Comparison of ENCODE assay signal across 12 mouse cellular contexts in the genomic region with DNA sequence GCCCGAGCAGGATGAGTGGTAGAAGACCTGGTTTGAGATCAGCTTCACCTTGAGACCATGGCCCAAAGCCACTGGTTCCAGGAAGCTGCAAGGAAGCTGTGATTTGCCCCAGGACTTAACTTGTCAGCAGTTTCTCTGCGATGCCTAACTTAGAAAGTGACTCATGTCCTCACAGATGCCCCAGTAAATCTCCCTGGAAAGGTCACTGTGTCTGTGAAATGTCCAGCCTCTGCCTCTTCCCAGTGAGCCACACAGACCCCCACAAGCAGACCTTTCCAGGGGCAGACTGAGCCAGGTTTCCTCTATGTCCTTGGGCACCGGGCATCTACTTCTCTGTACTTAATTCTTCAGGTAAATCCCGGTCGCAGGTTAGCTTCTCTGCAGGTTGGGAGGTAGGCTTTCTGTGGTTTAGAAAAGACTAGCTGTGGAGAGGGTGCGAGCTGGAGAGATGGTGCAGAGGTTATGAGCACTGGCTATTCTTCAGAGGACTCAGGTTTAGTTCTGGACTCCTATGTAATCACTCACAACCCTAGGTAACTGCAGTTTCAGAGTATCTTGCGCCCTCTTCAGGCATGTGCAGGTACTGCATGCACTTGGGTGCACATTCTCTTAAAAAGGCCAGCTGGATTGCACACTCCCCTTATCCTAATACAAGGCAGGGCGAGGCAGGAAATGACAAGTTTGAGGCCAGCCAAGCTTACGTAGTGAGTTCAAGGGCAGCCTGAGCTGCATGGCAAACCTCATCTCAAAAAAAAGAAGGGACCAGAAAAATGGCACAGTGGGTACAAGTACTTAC. TPM values are rescaled to one million over a fixed set of nuclear protein-coding genes. Genes with fewer than 3 reads are reported as not detected.
DNase-seq lines count a peak whose midpoint lies in the region; TF ChIP-seq lines count a peak whose summit lies in the region.
"Had no signal": no experiment of that assay in that cellular context is flagged by ENCODE, and none has a peak within 500 bp of the region (broad histone marks: within the 10 kb centered on the region; RNA-seq: fewer than 3 reads in every experiment).

No protein-coding gene starts in this region.

- no peak overlapping the region for H3K4me3 ChIP-seq in lung, adult 2 months (replicated peaks; ENCODE audit: extremely low read depth, low read depth, low read length)
- no peak overlapping the region for H3K4me3 ChIP-seq in bone marrow macrophage, adult 2 months (ENCODE audit: insufficient read depth, low read length)
- H3K4me3 ChIP-seq: forebrain, embryonic 13.5 days had no signal

- TF ChIP-seq POLR2A in lung, adult 2 months (IDR thresholded peaks at IDR 0.05; ENCODE audit: borderline replicate concordance, extremely low read depth, low read depth, low read length) = no peak
- TF ChIP-seq POLR2A in bone marrow macrophage, adult 2 months (IDR thresholded peaks at IDR 0.05; ENCODE audit: borderline replicate concordance, low read depth, low read length) = no peak

- no peaks in the 10 kb centered on the region for H3K4me1 ChIP-seq in lung, adult 2 months (ENCODE audit: control insufficient read depth, insufficient read depth, low read length)
- H3K4me1 ChIP-seq in bone marrow macrophage, adult 2 months (ENCODE audit: control insufficient read depth, insufficient read depth, low read length) = peaks cover 15% of the 10 kb centered on the region
- H3K4me1 ChIP-seq: forebrain, embryonic 13.5 days had no signal

- H3K27ac ChIP-seq in bone marrow macrophage, adult 2 months (ENCODE audit: insufficient read depth, low read depth, low read length) = no peak overlapping the region
- H3K27ac ChIP-seq: forebrain, embryonic 13.5 days; macrophage had no signal

- DNase-seq in adrenal gland, adult (ENCODE audit: inconsistent age in 2 of 2, low spot score in 1 of 2) = peak; percentile 61 to 79
- DNase-seq in adrenal gland, postnatal 4 days (ENCODE audit: low spot score in 2 of 2) = no peak
- DNase-seq in lung, adult 2 months = no peak
- no peak for DNase-seq in lung, adult 18-20 months
- DNase-seq in naive thymus-derived CD4-positive, alpha-beta T cell, adult 2 months (ENCODE audit: low read depth) = peak; percentile 27
- DNase-seq in frontal cortex, adult 2 months (ENCODE audit: extremely low spot score in 1 of 2, low spot score in 1 of 2) = no peak
- DNase-seq in cerebellum, postnatal 25 days = no peak
- DNase-seq: cerebellum, adult 11 months; thymus, postnatal 25 days had no signal

- WGBS in lung, adult 2 months = 85% methylated on average over 9 of the region's 9 CpGs

- TF ChIP-seq CTCF in lung, adult 2 months (IDR thresholded peaks at IDR 0.05; ENCODE audit: insufficient read depth, low read length) = peak; percentile 20; the same call in 1 of the 2 replicates
- peak; percentile 94 for TF ChIP-seq CTCF in bone marrow macrophage, adult 2 months (IDR thresholded peaks at IDR 0.05; ENCODE audit: low read depth, low read length)

RNA-seq across cellular contexts. Expression of gene Cdh3, which starts 16.7 kb away (rescaled TPM):
- total RNA-seq in adrenal gland, postnatal 4 days (2021) = 1 to 10 TPM; 2.0 to 5.4 TPM
- 1.3 and 2.0 TPM in 2 replicates for polyA plus RNA-seq in lung, adult 2 months (2012; rRNA removed)
- not detected in 2 replicates for polyA plus RNA-seq in bone marrow macrophage, adult 2 months (2012; ENCODE audit: insufficient read depth, insufficient read length, missing spikeins)
- polyA plus RNA-seq in frontal cortex, adult 2 months (2012; rRNA removed) = 1.3 and 1.4 TPM in 2 replicates
- polyA plus RNA-seq: macrophage had no signal

RNA-seq across cellular contexts. Expression of gene 6030452D12Rik, which starts 27.1 kb away (rescaled TPM):
- not detected for total RNA-seq in adrenal gland, postnatal 4 days (2021)
- not detected in 2 replicates for polyA plus RNA-seq in lung, adult 2 months (2012; rRNA removed)
- not detected in 2 replicates for polyA plus RNA-seq in bone marrow macrophage, adult 2 months (2012; ENCODE audit: insufficient read depth, insufficient read length, missing spikeins)
- not detected in 2 replicates for polyA plus RNA-seq in frontal cortex, adult 2 months (2012; rRNA removed)
- polyA plus RNA-seq: forebrain, embryonic 13.5 days; macrophage had no signal

RNA-seq across cellular contexts. Expression of gene Gm10073, which starts 45.8 kb away (rescaled TPM):
- total RNA-seq in adrenal gland, postnatal 4 days (2021) = 100 to 1,000 TPM; 142 to 154 TPM
- 21.8 and 38.0 TPM in 2 replicates for polyA plus RNA-seq in lung, adult 2 months (2012; rRNA removed)
- polyA plus RNA-seq in bone marrow macrophage, adult 2 months (2012; ENCODE audit: insufficient read depth, insufficient read length, missing spikeins) = 54.5 and 99.5 TPM in 2 replicates
- polyA plus RNA-seq in frontal cortex, adult 2 months (2012; rRNA removed) = 51.1 and 60.7 TPM in 2 replicates

Comparison
In these comparisons a context has a peak if more than half of its experiments do, and no peak if none do; other contexts are left out.
1. DNase-seq: peak in adrenal gland, adult (2 of 2) and naive thymus-derived CD4-positive, alpha-beta T cell, adult 2 months (single experiment); none in adrenal gland, postnatal 4 days (0 of 2), lung, adult 2 months (single experiment), lung, adult 18-20 months (0 of 2), frontal cortex, adult 2 months (0 of 2) and cerebellum, postnatal 25 days (0 of 2).